Mouse (Mus musculus): ENCODE measurements around the gene Cic. TPM values are rescaled to one million over a fixed set of nuclear protein-coding genes. Genes with fewer than 3 reads are reported as not detected.
"Not testable (repeated sequence)": the region's sequence is repeated elsewhere in the genome, so short reads cannot be mapped to it uniquely, and the experiment has no call there.

Cic gene
- total RNA-seq, 1 experiment from 2014 or later = 39.4 TPM

- no peak for ATAC-seq (replicated peaks in 1 of 2; ENCODE audit: insufficient read depth in 1 of 2, low FRiP score in 2 of 2, low TSS enrichment in 1 of 2, low read depth in 1 of 2, poor library complexity in 2 of 2, severe bottlenecking in 2 of 2)
Measured at GRCm38 (mm10) chr7:25263968-25264870, 3.3 kb upstream of the Cic start.

DNA sequence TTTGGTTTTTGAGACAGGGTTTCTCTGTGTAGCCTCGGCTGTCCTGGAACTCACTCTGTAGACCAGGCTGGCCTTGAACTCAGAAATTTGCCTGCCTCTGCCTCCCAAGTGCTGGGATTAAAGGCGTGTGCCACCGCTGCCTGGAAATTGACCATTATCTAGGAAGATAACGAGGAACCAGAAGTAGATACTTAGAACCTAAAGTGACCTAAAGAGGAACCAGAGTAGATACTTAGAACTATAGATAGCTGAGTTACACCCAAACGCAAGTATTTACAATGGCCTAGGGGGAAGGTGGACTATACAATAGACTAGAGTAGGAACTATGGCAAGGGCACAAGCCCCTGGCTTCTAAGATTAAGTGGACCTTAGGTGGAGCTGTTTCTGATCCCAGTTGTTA, 1.8 kb upstream of the Cic start:
- ATAC-seq (replicated peaks in 1 of 2; ENCODE audit: insufficient read depth in 1 of 2, low FRiP score in 2 of 2, low TSS enrichment in 1 of 2, low read depth in 1 of 2, poor library complexity in 2 of 2, severe bottlenecking in 2 of 2) = not testable (repeated sequence)

- ATAC-seq (replicated peaks in 1 of 2; ENCODE audit: insufficient read depth in 1 of 2, low FRiP score in 2 of 2, low TSS enrichment in 1 of 2, low read depth in 1 of 2, poor library complexity in 2 of 2, severe bottlenecking in 2 of 2) = no peak
Measured at GRCm38 (mm10) chr7:25266180-25266962, 1.1 kb upstream of the Cic start.

- peak; percentile 83 for ATAC-seq (replicated peaks in 1 of 2; ENCODE audit: insufficient read depth in 1 of 2, low FRiP score in 2 of 2, low TSS enrichment in 1 of 2, low read depth in 1 of 2, poor library complexity in 2 of 2, severe bottlenecking in 2 of 2)
Measured at GRCm38 (mm10) chr7:25267751-25268463, 403 bp downstream of the Cic start.

DNA sequence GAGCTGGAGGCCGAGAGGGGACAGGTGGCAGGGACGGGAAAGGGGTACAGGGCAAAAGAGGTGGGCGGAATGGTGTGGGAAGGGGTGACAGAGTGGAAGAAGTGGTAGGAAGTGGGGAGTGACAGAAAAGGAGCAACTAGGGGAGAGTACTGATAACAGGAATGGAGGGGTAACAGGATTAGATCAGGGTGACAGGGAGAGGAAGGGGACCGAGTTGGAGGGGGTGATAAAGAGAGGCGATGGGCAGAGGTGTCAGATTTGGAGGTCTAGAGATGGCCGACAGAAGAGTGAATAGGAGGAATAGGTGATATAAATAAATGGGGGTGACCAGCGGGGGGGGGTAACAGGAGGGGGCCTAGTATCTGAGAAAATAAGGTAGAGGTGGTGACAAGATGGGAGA, 1.1 kb downstream of the Cic start:
- no peak for ATAC-seq (replicated peaks in 1 of 2; ENCODE audit: insufficient read depth in 1 of 2, low FRiP score in 2 of 2, low TSS enrichment in 1 of 2, low read depth in 1 of 2, poor library complexity in 2 of 2, severe bottlenecking in 2 of 2)

GRCm38 (mm10) chr7:25269029-25269428, 1.5 kb downstream of the Cic start:
- ATAC-seq (replicated peaks in 1 of 2; ENCODE audit: insufficient read depth in 1 of 2, low FRiP score in 2 of 2, low TSS enrichment in 1 of 2, low read depth in 1 of 2, poor library complexity in 2 of 2, severe bottlenecking in 2 of 2) = no peak

DNA sequence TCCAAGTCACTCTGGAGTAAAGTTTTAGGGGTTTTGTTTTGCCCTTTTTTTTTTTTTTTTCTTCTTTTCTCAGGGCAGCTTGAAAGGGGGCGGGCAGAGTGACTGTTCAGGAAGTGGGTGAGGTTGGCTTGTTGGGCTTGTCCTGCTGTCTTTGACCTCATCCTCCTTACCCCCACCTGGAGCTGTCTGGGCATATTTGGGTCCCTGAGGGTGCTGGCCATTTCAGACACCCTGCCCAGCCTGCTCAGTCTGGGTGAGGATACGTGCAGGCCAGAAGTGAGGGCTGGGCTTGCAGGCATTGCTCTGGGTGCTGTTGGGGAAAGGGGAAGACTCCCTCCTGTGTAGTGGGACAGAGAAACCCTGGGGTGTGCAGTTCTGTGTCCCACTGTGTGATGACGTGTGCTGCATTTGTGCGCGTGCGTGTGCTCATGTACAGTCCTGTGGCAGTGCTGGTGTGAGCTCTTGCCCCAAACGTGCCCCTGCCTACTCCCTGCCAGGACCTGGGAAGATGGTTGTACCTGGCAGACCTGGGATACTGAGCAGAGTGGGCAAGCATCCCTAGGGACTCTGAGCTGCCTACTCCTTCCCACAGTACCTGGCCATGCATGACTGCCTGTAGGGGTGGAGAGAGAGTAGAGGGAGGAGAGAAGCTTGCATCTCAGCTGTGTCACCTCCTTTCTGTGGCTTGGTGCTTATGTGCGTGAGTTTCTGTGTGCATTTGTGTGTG, 2.2 kb downstream of the Cic start:
- ATAC-seq (replicated peaks in 1 of 2; ENCODE audit: insufficient read depth in 1 of 2, low FRiP score in 2 of 2, low TSS enrichment in 1 of 2, low read depth in 1 of 2, poor library complexity in 2 of 2, severe bottlenecking in 2 of 2) = no peak

- ATAC-seq (replicated peaks in 1 of 2; ENCODE audit: insufficient read depth in 1 of 2, low FRiP score in 2 of 2, low TSS enrichment in 1 of 2, low read depth in 1 of 2, poor library complexity in 2 of 2, severe bottlenecking in 2 of 2) = no peak
Measured at GRCm38 (mm10) chr7:25270652-25271633, 3.4 kb downstream of the Cic start.

- no peak for ATAC-seq (replicated peaks in 1 of 2; ENCODE audit: insufficient read depth in 1 of 2, low FRiP score in 2 of 2, low TSS enrichment in 1 of 2, low read depth in 1 of 2, poor library complexity in 2 of 2, severe bottlenecking in 2 of 2)
Measured at GRCm38 (mm10) chr7:25271651-25272444, 4.3 kb downstream of the Cic start.

DNA sequence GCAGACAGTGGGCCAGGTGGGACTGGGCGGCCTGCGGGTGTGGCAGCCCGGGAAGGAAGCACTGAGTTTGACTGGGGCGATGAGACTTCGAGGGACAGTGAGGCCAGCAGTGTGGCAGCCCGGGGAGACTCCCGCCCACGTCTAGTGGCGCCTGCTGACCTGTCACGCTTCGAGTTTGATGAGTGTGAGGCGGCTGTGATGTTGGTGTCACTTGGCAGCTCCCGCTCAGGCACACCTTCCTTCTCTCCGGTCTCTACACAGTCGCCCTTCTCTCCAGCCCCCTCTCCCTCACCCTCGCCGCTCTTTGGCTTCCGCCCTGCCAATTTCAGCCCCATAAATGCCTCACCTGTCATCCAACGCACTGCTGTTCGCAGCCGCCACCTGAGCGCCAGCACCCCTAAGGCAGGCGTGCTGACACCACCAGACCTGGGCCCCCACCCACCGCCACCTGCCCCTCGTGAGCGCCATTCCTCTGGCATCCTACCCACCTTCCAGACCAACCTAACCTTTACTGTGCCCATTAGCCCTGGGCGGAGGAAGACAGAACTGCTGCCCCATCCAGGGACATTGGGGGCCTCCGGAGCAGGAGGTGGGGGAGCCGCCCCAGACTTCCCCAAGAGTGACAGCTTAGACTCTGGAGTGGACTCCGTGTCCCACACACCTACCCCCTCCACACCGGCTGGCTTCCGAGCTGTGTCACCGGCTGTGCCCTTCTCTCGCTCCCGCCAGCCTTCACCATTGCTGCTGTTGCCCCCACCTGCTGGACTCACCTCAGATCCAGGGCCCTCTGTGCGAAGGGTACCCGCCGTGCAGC, 5.1 kb downstream of the Cic start:
- no peak for ATAC-seq (replicated peaks in 1 of 2; ENCODE audit: insufficient read depth in 1 of 2, low FRiP score in 2 of 2, low TSS enrichment in 1 of 2, low read depth in 1 of 2, poor library complexity in 2 of 2, severe bottlenecking in 2 of 2)

GRCm38 (mm10) chr7:25273259-25274241, 6.0 kb downstream of the Cic start:
- ATAC-seq (replicated peaks in 1 of 2; ENCODE audit: insufficient read depth in 1 of 2, low FRiP score in 2 of 2, low TSS enrichment in 1 of 2, low read depth in 1 of 2, poor library complexity in 2 of 2, severe bottlenecking in 2 of 2) = no peak

GRCm38 (mm10) chr7:25274571-25274970, 7.1 kb downstream of the Cic start:
- ATAC-seq (replicated peaks in 1 of 2; ENCODE audit: insufficient read depth in 1 of 2, low FRiP score in 2 of 2, low TSS enrichment in 1 of 2, low read depth in 1 of 2, poor library complexity in 2 of 2, severe bottlenecking in 2 of 2) = peak; percentile 54 to 57; a peak in 2 of 4 replicates

GRCm38 (mm10) chr7:25274996-25275395, 7.5 kb downstream of the Cic start:
- ATAC-seq (replicated peaks in 1 of 2; ENCODE audit: insufficient read depth in 1 of 2, low FRiP score in 2 of 2, low TSS enrichment in 1 of 2, low read depth in 1 of 2, poor library complexity in 2 of 2, severe bottlenecking in 2 of 2) = no peak

Measured in hematopoietic stem cell, adult 5-6 weeks (primary cell).